Mouse (Mus musculus): ENCODE results near the gene Amt.
"Not testable (repeated sequence)": the region's sequence is repeated elsewhere in the genome, so short reads cannot be mapped to it uniquely, and the experiment has no call there.

Gene Amt

DNA sequence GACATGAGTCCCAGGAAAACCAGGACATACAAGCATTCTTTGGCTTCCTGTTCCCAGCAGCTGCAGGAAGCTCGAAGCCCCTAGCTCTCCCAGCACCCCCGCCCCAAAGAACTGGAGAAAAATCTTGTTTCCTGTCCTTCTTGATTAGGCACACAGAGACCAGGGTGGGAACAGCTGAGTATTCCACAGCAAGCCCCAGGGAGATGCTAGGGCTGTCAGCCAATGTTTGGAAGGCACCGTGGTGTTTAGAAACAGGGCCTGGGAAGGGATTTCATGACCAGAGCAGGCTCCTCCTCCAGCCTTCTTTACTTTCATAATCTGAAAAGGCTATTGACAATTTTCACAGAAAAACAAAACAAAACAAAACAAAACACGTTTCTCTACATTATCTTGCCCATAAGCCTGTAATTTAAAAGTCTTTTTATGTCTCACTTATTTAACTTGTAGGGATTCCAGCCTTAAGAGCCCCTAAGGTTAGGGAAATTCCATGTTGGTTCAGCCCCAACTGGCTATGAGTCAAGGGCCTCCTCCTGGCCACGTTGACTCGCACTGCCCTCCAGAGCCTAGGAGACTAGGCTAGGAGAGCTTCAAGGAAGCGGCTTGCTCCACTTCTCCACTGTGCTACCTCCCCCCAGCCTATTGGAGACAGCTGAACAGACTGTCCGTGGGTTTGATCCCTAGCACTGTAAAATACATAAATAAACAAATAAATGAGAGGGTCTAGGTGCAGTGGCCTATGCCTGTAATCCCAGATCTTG is 16.4 kb upstream of the Amt start:
- no peak for DNase-seq (ENCODE audit: low spot score in 2 of 2)

DNA sequence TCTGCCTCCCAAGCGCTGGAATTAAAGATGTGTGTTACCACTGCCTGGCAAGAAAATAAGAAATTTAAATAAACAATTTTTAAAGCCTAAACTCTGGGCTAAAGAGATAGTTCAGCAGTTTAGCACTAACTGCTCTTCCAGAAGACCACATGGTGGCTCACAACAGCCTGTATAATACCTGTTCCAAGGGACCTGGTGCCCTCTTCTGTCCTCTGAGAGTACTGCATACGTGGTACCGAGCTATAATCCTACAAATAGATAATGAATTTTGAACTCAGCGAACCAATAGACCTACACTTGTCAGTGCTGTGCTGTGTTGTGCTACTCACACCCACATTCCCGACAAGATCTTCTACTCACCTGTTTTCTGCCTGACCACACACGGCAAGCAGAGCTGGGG is 12.2 kb upstream of the Amt start:
- peak; percentile 79 to 86 for DNase-seq (ENCODE audit: low spot score in 2 of 2)

DNA sequence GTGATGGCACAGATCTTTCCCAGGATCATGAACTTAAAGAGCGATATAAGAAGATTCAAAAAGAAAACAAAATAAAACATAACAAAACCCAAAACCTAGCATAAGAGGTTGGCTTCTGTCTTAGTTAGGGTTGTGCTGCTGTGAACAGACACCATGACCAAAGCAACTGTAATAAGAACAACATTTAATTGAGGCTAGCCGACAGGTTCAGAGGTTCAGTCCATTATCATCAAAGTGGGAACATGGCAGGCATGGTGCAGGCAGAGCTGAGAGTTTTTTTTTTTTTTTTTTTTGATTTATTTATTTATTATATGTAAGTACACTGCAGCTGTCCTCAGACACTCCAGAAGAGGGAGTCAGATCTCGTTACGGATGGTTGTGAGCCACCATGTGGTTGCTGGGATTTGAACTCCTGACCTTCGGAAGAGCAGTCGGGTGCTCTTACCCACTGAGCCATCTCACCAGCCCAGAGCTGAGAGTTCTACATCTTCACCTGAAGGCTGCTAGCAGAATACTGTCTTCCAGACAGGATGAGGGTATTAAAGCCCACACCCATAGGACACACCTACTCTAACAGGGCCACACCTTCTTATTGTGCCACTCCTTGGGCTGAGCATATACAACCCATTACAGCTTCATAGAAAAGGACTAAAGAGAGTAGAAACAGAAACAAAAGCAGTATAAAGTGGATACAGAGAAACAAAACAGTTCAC is 9.0 kb upstream of the Amt start:
- not testable (repeated sequence) for DNase-seq (ENCODE audit: low spot score in 2 of 2)

DNA sequence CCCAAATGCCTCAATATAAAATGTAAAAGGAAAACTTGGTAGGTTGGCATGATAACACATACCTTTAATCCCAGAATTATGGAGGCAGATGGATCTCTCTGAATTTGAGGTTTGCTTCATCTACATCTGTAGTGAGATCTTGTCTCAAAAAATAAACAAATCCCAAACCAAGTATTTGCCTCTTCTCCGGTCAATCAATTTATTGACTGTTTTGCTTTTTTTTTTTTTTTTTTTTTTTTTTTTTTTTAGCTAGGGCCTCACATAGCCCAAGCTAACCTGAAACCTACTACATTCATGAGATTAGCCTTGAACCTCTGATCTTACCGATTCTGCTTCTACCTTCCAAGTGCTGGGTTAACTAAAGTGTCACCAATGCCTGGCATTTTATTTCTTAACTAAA is 7.3 kb upstream of the Amt start:
- DNase-seq (ENCODE audit: low spot score in 2 of 2) = no peak

DNA sequence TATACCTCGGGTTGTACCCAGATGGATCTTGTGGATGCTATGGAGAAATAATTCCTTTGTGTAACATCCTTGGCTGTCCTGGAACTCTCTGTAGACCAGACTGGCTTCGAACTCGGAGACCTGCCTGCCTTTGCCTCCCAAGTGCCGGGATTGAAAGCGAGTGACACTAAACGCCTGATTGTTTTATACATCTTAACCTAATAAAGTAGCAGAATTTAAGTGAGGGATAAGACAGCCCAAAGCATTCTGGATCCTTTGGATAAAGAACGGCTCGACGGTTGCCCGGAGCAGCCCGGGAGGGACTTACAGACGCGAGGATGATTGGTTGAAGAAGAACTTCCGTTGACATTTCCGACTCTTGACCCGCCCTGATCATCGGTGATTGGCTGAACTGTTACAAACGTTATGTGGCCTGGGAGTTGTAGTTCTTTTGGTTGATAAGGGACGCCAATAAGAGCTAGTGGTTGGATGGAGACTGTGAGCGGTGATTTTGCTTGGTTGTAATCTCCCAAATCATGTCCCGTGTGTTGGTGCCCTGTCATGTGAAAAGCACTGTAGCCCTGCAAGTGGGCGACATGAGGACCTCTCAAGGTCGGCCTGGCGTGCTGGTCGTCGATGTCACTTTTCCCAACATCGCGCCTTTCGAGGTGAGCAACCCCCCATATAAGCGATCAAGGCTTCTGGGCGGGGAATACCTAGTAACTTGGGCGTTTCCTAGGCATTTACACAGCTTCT is 6.5 kb upstream of the Amt start, which contains the start of gene Nicn1:
Gene Nicn1 (plus strand): TSS at position 414 of the 735 bp plus-strand sequence.
- peak; percentile 88 to 89 for DNase-seq (ENCODE audit: low spot score in 2 of 2)

DNA sequence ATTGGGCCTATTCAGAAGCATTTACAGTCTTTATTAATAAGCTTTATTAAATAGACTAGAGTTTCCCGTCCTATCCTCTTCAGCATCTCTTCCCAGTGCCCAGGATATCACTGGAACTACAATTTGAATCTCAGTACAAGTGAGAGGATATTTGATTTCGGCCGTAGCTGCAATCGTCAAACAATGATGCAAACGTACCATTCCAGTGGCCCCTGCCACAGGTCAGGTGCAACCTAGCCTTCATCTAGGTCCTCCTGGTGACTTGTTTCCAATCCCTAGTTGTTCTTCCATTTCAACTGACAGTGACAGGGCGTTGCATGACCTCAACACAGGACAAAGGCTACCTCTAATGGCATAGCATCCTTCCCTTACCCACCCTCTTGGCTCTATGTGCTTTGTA is 5.9 kb upstream of the Amt start:
- DNase-seq (ENCODE audit: low spot score in 2 of 2) = no peak

DNA sequence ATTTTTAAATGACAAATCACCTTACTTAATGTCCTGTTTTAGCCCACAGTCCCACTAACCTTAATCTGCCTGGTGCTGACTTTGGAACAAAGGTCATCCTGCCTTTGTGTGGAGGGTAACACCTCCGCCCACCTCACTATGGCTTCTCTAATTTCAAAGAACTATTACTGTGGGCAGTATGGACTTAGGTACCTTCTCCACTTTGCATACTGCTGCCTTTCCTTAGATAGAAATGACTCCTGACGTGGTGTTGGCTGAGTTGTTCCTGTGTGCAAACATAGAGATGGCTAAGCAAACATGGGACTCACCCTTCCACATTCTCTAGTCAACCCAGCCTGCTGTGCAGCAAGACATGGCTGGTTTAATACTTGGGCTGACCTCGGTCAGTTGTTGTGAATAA is 5.2 kb downstream of the Amt start:
- DNase-seq (ENCODE audit: low spot score in 2 of 2) = no peak

DNA sequence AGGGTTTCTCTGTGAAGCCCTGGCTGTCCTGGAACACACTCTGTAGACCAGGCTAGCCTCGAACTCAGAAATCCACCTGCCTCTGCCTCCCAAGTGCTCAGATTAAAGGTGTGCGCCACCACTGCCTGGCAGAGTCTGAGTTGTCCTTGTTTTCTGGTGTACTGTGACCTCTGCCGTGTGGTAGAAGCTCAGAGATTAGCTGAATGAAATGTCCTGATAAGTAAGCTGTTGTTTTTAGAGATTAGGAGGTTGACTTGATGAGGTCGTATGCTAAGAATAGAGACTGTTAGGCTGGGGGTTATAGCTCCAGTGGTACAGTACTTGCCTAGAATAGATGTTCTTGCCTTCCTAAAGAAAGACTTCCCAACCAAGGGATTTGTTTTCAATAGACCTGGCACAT is 8.1 kb downstream of the Amt start:
- no peak for DNase-seq (ENCODE audit: low spot score in 2 of 2)

DNA sequence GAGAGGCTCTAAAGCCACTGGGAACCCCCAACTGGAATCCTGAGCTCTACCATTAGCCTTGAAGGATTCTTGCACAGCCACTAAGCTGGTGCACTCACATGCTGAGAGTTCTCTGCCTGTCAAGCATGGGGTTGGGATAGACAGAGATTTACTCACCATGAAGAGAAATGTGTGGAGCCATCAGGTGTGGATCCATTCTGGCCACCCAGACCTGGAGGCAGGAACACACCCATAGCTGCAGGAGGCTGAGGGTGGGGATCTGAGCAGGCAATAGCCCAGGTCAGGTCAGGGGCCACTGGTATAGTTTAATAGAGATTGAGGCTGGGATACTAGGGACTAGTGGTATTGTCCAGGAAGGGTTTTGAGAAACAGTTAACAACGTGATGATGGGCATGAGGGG is 8.5 kb downstream of the Amt start:
- peak; percentile 35 to 71 for DNase-seq (ENCODE audit: low spot score in 2 of 2)

DNA sequence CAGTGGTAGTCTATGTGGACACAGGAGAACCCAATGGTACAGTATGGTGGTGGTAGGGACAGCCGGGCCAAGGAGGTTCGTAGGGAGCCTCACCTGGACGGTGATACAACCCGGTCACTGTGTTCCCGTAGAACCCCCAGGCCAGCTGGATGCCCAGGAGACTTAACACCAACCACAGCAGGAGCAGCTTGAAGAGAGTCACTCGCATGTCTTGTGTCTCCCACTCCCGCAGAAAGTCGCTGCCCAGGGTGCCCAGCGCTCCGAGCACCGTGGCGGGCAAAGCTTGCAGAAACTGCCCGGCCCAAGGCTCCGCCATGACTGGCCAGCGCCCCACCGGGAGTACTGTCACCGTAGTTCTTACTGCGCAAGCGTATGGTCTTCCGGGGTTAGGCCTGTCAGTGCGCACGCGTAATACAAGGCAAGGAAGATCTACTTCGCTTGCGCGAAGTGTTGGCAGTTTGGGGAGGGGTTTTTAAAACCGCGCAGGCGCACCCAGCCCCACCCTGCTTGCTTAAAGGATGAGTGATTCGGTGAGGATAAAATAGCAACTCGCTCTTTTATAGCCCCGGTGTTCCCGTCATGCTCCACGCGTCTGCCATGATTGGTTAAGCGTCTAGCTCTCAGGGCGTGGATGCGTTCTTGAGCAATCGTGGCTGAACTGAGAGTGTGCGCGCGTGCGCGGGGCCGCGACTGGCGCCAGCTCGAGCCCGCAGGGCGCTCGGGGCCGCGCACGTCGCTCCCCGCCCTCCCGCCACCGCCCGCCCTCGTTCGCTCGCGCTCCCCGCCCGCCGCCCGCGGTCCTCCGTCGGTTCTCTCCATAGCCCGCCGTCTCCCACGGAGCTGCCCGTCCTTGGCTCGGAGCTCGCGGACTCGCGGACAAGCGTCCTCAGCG is 9.2 kb downstream of the Amt start, which contains the start of the genes Rhoa and Tcta:
Gene Rhoa (plus strand): TSS at position 501 of the 892 bp plus-strand sequence.
Gene Tcta (minus strand): TSS at position 532 of the 892 bp plus-strand sequence.
- peak; percentile 98 for DNase-seq (ENCODE audit: low spot score in 2 of 2)

DNA sequence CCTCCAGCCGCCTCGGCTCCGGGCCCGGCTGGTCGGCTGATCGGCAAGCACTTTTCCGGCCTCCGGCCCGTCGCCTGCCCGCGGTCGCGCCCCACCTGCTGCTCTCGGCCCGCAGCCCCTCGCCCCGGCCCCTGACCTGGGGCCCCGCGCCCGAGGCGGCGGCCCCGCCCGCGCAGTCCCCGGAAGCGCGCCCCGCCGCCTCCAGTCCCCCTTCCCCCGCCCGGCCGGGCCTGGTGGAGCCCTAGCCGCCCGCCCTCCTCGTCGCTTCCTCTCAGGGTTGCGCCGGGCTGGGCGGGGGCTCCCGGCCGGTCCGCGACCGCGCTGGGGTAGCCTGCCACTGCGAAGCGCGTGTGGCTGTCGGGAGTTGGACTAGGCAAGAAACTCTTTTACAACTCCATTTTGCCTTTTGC is 9.9 kb downstream of the Amt start:
- peak; percentile 86 to 93 for DNase-seq (ENCODE audit: low spot score in 2 of 2)

DNA sequence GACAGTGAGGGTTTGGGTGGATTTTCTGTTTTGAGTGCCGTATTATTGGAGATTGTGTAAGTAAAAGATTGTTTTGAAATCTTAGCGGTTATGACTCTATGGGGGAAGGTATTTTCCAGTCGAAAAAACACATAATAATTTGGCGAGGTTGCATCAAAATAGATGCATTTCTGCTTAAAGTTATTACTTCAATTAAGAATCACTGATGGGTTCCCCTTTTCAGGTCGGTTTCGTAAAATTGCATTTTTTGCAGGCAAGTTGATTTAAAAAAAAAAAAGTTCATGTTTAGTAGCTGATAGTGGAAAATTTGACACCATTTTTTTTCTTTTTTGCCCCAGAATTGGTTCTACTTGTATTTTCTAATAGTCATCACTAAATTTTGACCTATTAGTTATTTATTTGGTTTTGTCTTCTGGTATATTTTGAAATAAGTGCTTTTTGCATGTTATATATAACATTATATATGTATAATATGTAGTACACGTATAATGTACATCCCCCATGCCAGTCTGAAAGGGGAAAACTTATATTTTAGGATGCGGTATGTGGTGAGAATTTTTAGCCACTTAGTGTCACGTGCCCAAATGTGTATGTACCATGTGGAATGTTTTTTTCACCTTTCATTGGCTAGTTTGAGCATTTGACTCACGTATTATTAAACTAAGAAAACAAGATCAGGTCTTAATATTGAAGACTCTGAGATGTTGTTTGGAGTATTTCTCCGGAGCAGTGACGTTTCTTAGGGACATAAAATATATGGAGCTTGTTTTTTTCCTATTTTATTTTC is 10.6 kb downstream of the Amt start:
- DNase-seq (ENCODE audit: low spot score in 2 of 2) = no peak

DNA sequence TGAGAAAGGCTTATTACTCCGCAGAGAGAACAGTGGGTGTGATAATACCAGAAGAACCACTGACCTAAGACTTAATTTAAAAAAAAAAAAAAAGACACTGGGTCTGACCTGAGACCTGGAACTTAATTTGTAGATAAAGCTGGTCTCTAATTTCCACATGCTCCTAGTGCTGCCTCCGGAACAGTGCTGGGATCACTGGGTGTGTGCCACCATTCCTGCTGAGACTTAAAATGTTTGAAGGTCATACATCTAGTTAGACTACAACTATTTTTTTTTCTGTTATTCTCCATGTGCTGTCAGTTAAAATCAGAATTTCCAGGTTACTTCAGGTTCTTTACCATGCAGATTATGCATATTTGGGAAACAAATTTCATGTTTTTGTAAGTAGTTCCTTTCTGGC is 11.5 kb downstream of the Amt start:
- DNase-seq (ENCODE audit: low spot score in 2 of 2) = no peak

DNA sequence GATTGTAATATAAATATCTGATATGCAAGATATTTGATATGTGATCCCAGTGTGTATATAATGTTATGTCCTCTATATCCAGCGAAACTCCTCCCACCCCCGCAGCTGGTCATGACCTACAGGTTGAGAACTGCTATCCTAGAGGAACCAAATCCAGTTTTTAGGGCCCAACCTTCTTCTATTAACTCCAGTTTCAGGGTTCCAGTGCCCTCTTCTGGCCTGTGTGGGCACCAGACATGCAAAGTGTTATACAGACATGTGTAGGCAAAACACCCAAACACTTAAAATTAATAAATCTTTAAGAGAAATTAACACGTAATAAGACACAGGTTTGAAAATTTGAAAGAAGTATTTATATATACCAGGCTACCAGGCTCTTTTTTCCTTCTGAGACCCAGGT is 20.9 kb downstream of the Amt start:
- no peak for DNase-seq (ENCODE audit: low spot score in 2 of 2)

DNA sequence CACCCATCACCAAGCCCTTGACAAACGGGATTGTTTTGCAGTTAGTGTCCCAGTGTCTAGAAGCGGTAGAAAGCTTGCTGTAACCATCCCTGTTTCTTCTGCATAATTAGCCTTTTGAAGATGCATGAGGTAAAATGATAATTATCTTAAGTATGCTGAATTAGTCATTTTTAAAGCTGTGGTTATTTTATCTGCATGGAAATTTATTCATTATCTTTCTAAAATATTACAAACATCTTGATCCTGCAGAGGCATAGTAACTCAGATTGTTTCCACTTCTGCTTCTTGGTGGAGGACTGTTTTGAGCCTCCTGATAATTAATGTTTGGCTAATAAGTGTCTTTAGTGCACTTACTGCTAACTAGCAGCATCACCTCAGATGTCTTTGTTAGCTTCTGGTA is 21.8 kb downstream of the Amt start:
- no peak for DNase-seq (ENCODE audit: low spot score in 2 of 2)

DNA sequence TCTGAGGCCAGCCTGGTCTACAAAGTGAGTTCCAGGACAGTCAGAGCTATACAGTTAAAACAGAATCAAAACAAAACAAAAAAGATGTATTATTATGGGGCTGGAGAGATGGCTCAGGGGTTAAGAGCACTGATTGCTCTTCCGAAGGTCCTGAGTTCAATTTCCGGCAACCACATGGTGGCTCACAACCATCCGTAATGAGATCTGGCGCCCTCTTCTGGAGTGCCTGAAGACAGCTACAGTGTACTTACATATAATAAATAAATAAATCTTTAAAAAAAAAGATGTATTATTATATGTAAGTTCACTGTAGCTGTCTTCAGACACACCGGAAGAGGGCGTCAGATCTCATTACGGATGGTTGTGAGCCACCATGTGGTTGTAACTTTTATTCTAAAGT is 25.4 kb downstream of the Amt start:
- DNase-seq (ENCODE audit: low spot score in 2 of 2) = not testable (repeated sequence)

DNA sequence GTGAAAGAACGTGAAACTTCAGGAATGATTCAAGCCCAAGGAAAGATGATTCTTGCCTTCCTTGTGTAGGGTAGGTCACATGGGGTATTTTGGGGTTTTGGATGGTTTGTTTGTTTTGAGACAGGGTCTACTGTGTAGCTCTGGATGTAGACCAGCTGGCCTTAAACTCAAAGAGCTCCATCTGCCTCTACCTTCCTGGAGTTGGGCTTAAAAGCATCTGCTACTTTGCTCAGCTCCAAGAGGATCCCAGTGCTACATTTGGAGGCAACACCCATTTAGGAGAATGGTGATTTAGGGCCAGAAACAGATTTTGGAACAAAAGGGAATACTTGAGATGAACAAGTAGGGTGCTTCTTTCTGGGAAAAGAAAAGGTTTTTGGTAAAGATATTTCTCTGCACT is 28.1 kb downstream of the Amt start:
- no peak for DNase-seq (ENCODE audit: low spot score in 2 of 2)

DNA sequence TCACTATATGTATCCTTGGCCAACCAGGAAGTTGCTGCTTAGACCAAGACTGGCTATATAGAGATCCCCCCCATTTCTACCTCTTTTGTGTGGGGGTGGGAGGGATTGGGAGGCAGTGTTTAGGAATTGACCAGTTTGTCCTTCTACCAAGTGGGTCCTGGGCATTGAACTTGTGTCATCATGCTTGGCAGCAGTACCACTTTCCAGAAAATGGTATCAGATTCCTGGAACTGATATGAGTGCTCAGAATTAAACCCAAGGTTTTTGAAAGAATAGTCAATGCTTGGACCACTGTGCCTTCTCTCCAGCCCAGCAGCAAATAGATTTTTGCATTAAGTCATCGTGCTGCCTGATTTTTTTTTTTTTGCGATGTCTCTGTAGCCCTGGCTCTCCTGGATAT is 29.2 kb downstream of the Amt start:
- no peak for DNase-seq (ENCODE audit: low spot score in 2 of 2)

DNA sequence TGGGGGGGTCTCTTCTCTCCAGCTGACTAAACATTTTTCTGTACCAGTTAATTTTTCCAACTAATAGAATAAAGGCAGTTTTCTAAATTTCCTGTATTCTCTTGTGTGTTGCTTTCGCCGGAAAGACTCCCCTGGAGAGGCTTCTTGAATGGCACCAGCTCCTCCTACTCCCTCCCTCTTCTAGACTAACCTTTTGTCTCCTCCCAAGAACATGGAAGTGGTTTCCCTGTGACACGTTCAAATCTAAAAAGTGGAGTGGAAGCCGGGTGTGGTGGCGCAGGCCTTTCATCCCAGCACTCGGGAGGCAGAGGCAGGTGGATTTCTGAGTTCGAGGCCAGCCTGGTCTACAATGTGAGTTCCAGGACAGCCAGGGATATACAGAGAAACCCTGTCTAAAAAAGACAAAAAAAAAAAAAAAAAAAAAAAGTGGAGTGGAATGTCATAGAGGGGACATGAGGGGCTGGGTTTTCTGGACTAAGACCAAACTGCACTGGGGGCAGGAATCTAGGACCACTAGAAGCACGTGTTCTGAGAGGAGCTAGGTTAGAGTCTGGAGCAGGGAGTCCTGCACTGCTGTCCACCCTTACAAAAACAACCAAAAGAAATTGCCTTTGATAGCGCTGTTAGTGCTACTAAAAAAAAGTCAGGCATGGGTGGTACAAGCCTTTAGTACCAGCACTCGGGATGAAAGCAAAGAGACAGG is 41.3 kb downstream of the Amt start:
- no peak for DNase-seq (ENCODE audit: low spot score in 2 of 2)

DNA sequence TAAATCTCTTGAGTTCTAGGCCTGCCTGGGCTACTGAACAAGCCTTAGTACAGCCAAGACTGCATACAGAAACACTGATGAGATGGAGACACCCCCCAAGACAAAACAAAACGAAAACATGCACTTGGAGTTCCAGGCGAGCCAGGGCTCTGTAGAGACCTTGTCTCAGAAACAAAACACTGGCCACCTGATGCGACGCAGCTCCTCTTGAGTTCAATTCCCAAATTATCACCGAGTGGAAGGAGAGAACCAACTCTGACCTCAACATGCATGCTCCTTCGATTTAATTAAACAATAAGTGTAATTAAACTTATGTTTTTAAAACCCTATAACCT is 41.9 kb downstream of the Amt start:
- peak in 1 of 2 experiments; percentile 66 for DNase-seq (ENCODE audit: low spot score in 2 of 2)

Measured in spleen, postnatal 4 days (tissue).